Mouse (Mus musculus) olfactory bulb, adult 2 months (tissue): ENCODE measurements around the gene Ublcp1.

Source experiments
- CTCF ChIP-seq: fragments of 200-500 bp; IDR thresholded peaks from 2 replicates; pipeline ENCODE4 v1.5.1; 2012; ENCODE audit warnings: low read depth, mild to moderate bottlenecking, low read length, moderate library complexity; ENCODE audit not compliant: insufficient read depth
- POLR2A ChIP-seq: fragments of 200-500 bp; IDR thresholded peaks from 2 replicates; pipeline ENCODE4 v1.6.1; 2012; ENCODE audit warnings: mild to moderate bottlenecking, low read depth, low read length, moderate library complexity; ENCODE audit not compliant: insufficient read depth

- TF ChIP-seq CTCF (no peak), POLR2A (no peak)
These were observed 28.3 kb upstream of the Ublcp1 start for GRCm38 (mm10) chr11:44498412-44499272.
